Mouse (Mus musculus): Measurements from ENCODE around the gene Slc16a1.

Gene Slc16a1

GRCm38 (mm10) chr3:104638403-104638779 is at the start of gene Slc16a1:
TSS of gene Slc16a1 (plus strand) at chr3:104638668.
- DNase-seq (ENCODE audit: low read depth) = peak; percentile 90

- no peak for DNase-seq (ENCODE audit: low read depth)
These were observed 41.9 kb upstream of the Slc16a1 start for GRCm38 (mm10) chr3:104596451-104597134.

- no peak for DNase-seq (ENCODE audit: low read depth)
These were observed 41.2 kb upstream of the Slc16a1 start for GRCm38 (mm10) chr3:104597135-104597764.

- DNase-seq (ENCODE audit: low read depth) = no peak
These were observed 38.9 kb upstream of the Slc16a1 start for GRCm38 (mm10) chr3:104599296-104600150.

- DNase-seq (ENCODE audit: low read depth) = no peak
These were observed 37.8 kb upstream of the Slc16a1 start for GRCm38 (mm10) chr3:104600691-104601090.

- no peak for DNase-seq (ENCODE audit: low read depth)
These were observed 36.8 kb upstream of the Slc16a1 start for GRCm38 (mm10) chr3:104601680-104602079.

- DNase-seq (ENCODE audit: low read depth) = no peak
These were observed 28.6 kb upstream of the Slc16a1 start for GRCm38 (mm10) chr3:104609690-104610380.

- no peak for DNase-seq (ENCODE audit: low read depth)
These were observed 27.8 kb upstream of the Slc16a1 start for GRCm38 (mm10) chr3:104610453-104611230.

GRCm38 (mm10) chr3:104611951-104612350 is 26.5 kb upstream of the Slc16a1 start:
- DNase-seq (ENCODE audit: low read depth) = no peak

- no peak for DNase-seq (ENCODE audit: low read depth)
These were observed 25.4 kb upstream of the Slc16a1 start for GRCm38 (mm10) chr3:104613102-104613501.

GRCm38 (mm10) chr3:104614081-104614480 is 24.4 kb upstream of the Slc16a1 start:
- no peak for DNase-seq (ENCODE audit: low read depth)

- no peak for DNase-seq (ENCODE audit: low read depth)
These were observed 23.3 kb upstream of the Slc16a1 start for GRCm38 (mm10) chr3:104615216-104615615.

- DNase-seq (ENCODE audit: low read depth) = peak; percentile 85
These were observed 22.3 kb upstream of the Slc16a1 start for GRCm38 (mm10) chr3:104616155-104616554.

- no peak for DNase-seq (ENCODE audit: low read depth)
These were observed 16.6 kb upstream of the Slc16a1 start for GRCm38 (mm10) chr3:104621841-104622240.

GRCm38 (mm10) chr3:104629810-104630209 is 8.7 kb upstream of the Slc16a1 start:
- DNase-seq (ENCODE audit: low read depth) = no peak

GRCm38 (mm10) chr3:104630941-104631340 is 7.5 kb upstream of the Slc16a1 start:
- DNase-seq (ENCODE audit: low read depth) = peak; percentile 71

GRCm38 (mm10) chr3:104632560-104633162 is 5.8 kb upstream of the Slc16a1 start:
- no peak for DNase-seq (ENCODE audit: low read depth)

- no peak for DNase-seq (ENCODE audit: low read depth)
These were observed 2.0 kb upstream of the Slc16a1 start for GRCm38 (mm10) chr3:104636491-104636890.

- peak; percentile 64 for DNase-seq (ENCODE audit: low read depth)
These were observed 753 bp upstream of the Slc16a1 start for GRCm38 (mm10) chr3:104637427-104638402.

All from naive thymus-derived CD4-positive, alpha-beta T cell, adult 2 months (primary cell).